28 mouse cellular contexts compared by ENCODE assay signal in genomic region chr3:136982021-136982420, GRCm38 (mm10).
A peak's percentile ranks its signal among the peaks of the same experiment; 100 is the strongest.
DNase-seq lines count a peak whose midpoint lies in the region; ATAC-seq and TF ChIP-seq lines count a peak whose summit lies in the region.
"Had no signal": no experiment of that assay in that cellular context is flagged by ENCODE, and none has a peak within 500 bp of the region (broad histone marks: within the 10 kb centered on the region; RNA-seq: fewer than 3 reads in every experiment).

No protein-coding gene starts in this region.

- no peaks in the 10 kb centered on the region for H3K4me1 ChIP-seq in forebrain, postnatal 0 days (ENCODE audit: insufficient read depth)
- H3K4me1 ChIP-seq in forebrain, embryonic 12.5 days: no peaks in the 10 kb centered on the region
- H3K4me1 ChIP-seq in liver, adult 2 months (ENCODE audit: control insufficient read depth, insufficient read depth, low read length): no peaks in the 10 kb centered on the region
- H3K4me1 ChIP-seq in intestine, embryonic 15.5 days (replicated peaks): no peaks in the 10 kb centered on the region
- H3K4me1 ChIP-seq: heart, embryonic 12.5 days; limb, embryonic 13.5 days; liver, embryonic 15.5 days; neural tube, embryonic 12.5 days had no signal

- no peak overlapping the region for H3K4me2 ChIP-seq in forebrain, postnatal 0 days (ENCODE audit: low read depth)
- H3K4me2 ChIP-seq in forebrain, embryonic 12.5 days: no peak overlapping the region
- H3K4me2 ChIP-seq in intestine, embryonic 15.5 days (replicated peaks): no peak overlapping the region
- H3K4me2 ChIP-seq: heart, embryonic 12.5 days; limb, embryonic 13.5 days; liver, embryonic 15.5 days; neural tube, embryonic 12.5 days had no signal

- no peak overlapping the region for H3K9ac ChIP-seq in forebrain, postnatal 0 days
- H3K9ac ChIP-seq in forebrain, embryonic 12.5 days: no peak overlapping the region
- H3K9ac ChIP-seq in liver, adult 2 months (ENCODE audit: low read depth, low read length): no peak overlapping the region
- H3K9ac ChIP-seq in intestine, embryonic 15.5 days: no peak overlapping the region
- H3K9ac ChIP-seq: heart, embryonic 12.5 days; limb, embryonic 13.5 days; liver, embryonic 15.5 days; neural tube, embryonic 12.5 days had no signal

- H3K36me3 ChIP-seq in forebrain, postnatal 0 days (ENCODE audit: insufficient read depth): no peaks in the 10 kb centered on the region
- H3K36me3 ChIP-seq in forebrain, embryonic 12.5 days (replicated peaks): no peaks in the 10 kb centered on the region
- no peaks in the 10 kb centered on the region for H3K36me3 ChIP-seq in liver, adult 2 months (ENCODE audit: control insufficient read depth, insufficient read depth, low read length)
- no peaks in the 10 kb centered on the region for H3K36me3 ChIP-seq in intestine, embryonic 15.5 days
- H3K36me3 ChIP-seq: G1E; heart, embryonic 12.5 days; hindbrain, embryonic 10.5 days; limb, embryonic 13.5 days; liver, embryonic 15.5 days; neural tube, embryonic 12.5 days had no signal

- H3K79me2 ChIP-seq in liver, adult 2 months (ENCODE audit: control insufficient read depth, insufficient read depth, low read length): no peaks in the 10 kb centered on the region

- no peak for TF ChIP-seq CTCF in forebrain, postnatal 0 days (IDR thresholded peaks at IDR 0.05; ENCODE audit: low read depth)
- no peak for TF ChIP-seq CTCF in liver, adult 2 months (IDR thresholded peaks at IDR 0.05; ENCODE audit: low read depth, low read length)

- DNase-seq in forebrain, postnatal 0 days: peak; percentile 40
- DNase-seq in liver, adult 2 months (ENCODE audit: extremely low read depth, low read depth, low spot score): peak; percentile 19
- DNase-seq in liver: no peak
- DNase-seq in kidney, postnatal 10 days: peak; percentile 12
- DNase-seq: cerebellum, adult 11 months; cerebellum, adult 9-11 months; gastrocnemius, postnatal 14 days; heart, adult 18-20 months; heart, postnatal 10 days; layer of hippocampus, postnatal 36 days; lung, postnatal 4 days; midbrain, embryonic 14.5 days; right cerebral cortex, postnatal 14 days; spleen, adult 18-20 months; thymus, postnatal 14 days had no signal

- 0 out of 2 replicates have a peak, but pooled peaks have one; percentile 21 for ATAC-seq in forebrain, postnatal 0 days
- no peak for ATAC-seq in forebrain, embryonic 12.5 days (ENCODE audit: low FRiP score)
- ATAC-seq in intestine, embryonic 15.5 days: no peak
- no peak for ATAC-seq in erythroblast, adult 5-6 weeks (replicated peaks; ENCODE audit: low FRiP score, poor library complexity, severe bottlenecking)
- ATAC-seq: hindbrain, embryonic 16.5 days; intestine, embryonic 16.5 days; Patski had no signal

- WGBS in forebrain, postnatal 0 days: 78% methylated on average over 11 of the region's 11 CpGs
- WGBS in forebrain, embryonic 12.5 days: 91% methylated on average over 11 of the region's 11 CpGs
- WGBS in liver, adult 2 months: 66% methylated on average over 11 of the region's 11 CpGs
- 78% methylated on average over 11 of the region's 11 CpGs for WGBS in intestine, embryonic 15.5 days

- no peak for TF ChIP-seq POLR2A in liver, adult 2 months (IDR thresholded peaks at IDR 0.05; ENCODE audit: extremely low read depth, insufficient read depth, low read length)

- no peaks in the 10 kb centered on the region for H3K9me3 ChIP-seq in forebrain, postnatal 0 days (ENCODE audit: low read length)
- no peaks in the 10 kb centered on the region for H3K9me3 ChIP-seq in forebrain, embryonic 12.5 days
- no peaks in the 10 kb centered on the region for H3K9me3 ChIP-seq in intestine, embryonic 15.5 days
- H3K9me3 ChIP-seq: G1E; heart, embryonic 12.5 days; hindbrain, embryonic 10.5 days; limb, embryonic 13.5 days; liver, embryonic 15.5 days; neural tube, embryonic 12.5 days had no signal

- peak overlapping the region; percentile 40 for H3K27ac ChIP-seq in forebrain, postnatal 0 days (ENCODE audit: low read depth, low read length)
- H3K27ac ChIP-seq in forebrain, embryonic 12.5 days: no peak overlapping the region
- H3K27ac ChIP-seq in liver, adult 2 months (replicated peaks; ENCODE audit: insufficient read depth, low read depth, low read length): no peak overlapping the region
- no peak overlapping the region for H3K27ac ChIP-seq in intestine, embryonic 15.5 days
- H3K27ac ChIP-seq: hindbrain, embryonic 10.5 days; limb, embryonic 13.5 days; liver, embryonic 15.5 days; neural tube, embryonic 12.5 days had no signal

- no peaks in the 10 kb centered on the region for H3K27me3 ChIP-seq in forebrain, postnatal 0 days (ENCODE audit: insufficient read depth, low read length)
- no peaks in the 10 kb centered on the region for H3K27me3 ChIP-seq in forebrain, embryonic 12.5 days
- H3K27me3 ChIP-seq in liver, adult 2 months (ENCODE audit: control insufficient read depth, insufficient read depth, low read length): no peaks in the 10 kb centered on the region
- H3K27me3 ChIP-seq in intestine, embryonic 15.5 days (replicated peaks): no peaks in the 10 kb centered on the region
- H3K27me3 ChIP-seq: CH12.LX; heart, embryonic 12.5 days; limb, embryonic 13.5 days; liver, embryonic 15.5 days; neural tube, embryonic 12.5 days; Patski had no signal

- no peak overlapping the region for H3K4me3 ChIP-seq in forebrain, postnatal 0 days (ENCODE audit: low read depth, low read length)
- H3K4me3 ChIP-seq in forebrain, embryonic 12.5 days (replicated peaks): no peak overlapping the region
- no peak overlapping the region for H3K4me3 ChIP-seq in liver, adult 2 months (ENCODE audit: insufficient read depth, low read depth, low read length)
- no peak overlapping the region for H3K4me3 ChIP-seq in intestine, embryonic 15.5 days (replicated peaks)
- H3K4me3 ChIP-seq: heart, embryonic 12.5 days; hindbrain, embryonic 10.5 days; limb, embryonic 13.5 days; liver, embryonic 15.5 days; neural tube, embryonic 12.5 days had no signal
